Mouse (Mus musculus): ENCODE measurements around the gene Pik3cd. TPM values are rescaled to one million over a fixed set of nuclear protein-coding genes. Genes with fewer than 3 reads are reported as not detected.

The Pik3cd gene
- total RNA-seq, 2 experiments from 2014 or later, result 21.2 to 25.0 TPM

DNA sequence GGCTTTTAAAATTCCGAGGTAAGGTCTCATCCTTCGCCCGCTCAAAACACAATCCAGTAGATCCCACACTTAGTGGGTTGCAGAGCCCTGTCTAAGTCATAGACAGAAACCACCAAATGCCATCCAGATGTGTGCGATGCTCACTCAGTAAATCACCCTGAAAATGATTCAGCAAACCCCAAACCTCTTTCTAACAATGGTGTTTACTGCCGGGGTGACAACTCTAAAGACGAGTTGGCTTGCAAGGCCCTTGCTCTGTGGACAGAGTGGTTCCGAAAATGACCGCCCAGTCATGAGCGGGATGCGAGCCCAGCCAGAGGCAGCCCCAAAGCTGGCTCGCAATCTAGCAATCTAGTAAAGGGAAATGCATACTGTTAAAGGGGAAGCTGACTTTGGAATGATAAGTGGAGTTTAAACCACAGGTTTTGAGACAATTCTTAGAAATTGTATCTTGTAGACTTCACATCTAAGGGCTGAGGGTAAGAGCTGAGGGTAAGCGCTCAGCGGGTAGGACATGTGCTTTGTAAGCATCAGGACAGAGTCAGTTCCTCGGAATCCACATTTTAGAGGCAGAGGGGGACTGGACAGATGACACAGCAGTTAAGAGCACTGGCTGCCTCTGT, 40.3 kb downstream of the Pik3cd start:
- intact Hi-C loops (cut with DNase I), result no loop called here
- DNase-seq (ENCODE audit: low spot score in 2 of 2), result no peak

DNA sequence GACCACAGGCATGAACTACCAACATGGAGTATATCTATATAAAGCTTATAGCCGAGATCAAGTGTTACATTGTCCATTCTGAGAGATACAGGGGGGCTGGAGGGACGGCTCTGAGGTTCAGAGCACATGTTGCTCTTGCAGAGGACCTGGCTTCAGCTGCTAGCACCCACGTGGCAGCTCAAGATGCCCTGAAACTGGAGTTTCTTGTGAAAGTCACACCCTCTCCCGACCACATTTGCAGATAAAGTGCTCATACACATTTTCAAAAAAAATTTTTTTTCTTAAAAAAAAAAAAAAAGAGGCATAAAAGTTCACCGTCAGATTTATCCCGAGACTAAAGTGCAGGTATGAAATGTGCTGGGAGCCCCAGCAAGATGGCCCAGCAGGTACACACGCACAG, 41.8 kb downstream of the Pik3cd start:
- DNase-seq (ENCODE audit: low spot score in 2 of 2), result no peak
- intact Hi-C loops (cut with DNase I), result no loop called here

DNA sequence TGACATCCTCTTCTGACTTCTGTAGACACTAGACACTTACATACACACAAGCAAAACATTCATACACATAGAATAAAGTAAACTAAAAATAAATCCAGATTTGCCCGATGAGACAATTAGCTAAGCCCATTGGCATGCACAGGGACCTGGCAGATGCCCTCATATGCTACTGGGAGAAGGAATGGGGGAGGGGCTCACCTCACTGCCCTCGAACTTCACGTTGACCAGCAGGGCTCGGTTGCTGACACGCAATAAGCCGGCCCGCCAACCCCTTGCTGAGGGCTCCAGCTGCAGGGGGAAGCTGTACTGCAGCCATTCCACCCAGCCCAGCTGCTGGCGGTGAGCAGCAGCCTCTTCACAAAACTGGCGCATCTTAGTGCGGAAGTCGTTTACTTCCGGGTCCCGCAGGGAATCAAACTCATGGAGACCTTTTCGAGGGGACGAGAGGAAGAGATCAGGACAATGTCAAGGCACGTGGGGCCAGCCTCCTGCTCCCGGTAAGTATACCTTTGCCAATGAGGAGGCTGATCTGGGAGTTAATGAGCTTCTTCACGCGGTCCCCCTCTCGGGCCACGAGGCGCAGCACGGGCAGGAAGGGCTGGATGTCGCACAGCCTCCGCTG, 42.8 kb downstream of the Pik3cd start:
- intact Hi-C loops (cut with DNase I), result no loop called here
- DNase-seq (ENCODE audit: low spot score in 2 of 2), result no peak

DNA sequence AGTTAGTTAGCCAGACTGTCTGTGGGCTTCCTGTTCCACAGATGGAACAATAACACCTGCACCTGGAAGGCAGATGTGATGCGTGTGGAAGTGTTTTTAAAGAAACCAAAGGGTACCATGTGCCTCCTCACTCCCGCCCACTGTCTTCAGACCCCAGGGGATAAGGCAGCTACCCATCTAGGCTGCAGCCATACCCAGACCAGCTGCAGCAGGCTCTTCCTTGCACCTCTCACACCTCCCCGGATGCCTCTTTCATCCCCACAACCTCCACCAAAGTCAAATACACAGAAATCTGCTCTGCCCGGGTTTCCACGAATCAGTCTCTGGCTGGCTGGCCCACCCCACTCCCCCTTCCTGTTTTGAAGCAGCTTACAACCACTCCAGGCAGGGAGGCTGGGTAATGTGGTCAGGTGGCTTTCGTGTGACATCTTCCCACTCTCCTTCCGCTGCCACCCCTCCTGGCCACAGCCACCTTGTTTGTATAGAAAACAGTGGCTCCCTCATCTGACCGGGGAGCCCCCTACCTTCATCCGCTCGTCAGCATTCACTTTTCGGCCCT, 44.4 kb downstream of the Pik3cd start:
- DNase-seq (ENCODE audit: low spot score in 2 of 2), result no peak
- intact Hi-C loops (cut with DNase I), result no loop called here

DNA sequence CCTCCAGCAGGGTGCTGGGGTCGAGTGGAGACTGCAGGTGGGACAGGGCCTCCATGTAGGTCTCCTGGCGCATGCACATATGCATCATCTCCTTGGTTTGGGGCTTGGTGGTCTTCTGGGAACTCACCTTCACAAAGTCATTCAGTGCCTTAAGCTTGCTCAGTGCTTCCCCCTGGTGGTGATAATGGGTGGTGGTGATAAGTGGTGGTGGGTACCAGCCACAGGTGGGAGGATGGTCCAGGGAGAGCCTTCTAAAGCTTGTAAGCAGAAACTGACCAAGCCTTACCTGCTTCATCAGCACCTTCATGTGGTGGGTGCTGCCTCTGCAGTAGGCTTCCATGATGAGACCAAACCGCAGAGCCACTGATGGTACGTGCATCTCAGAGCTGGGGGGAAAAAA, 48.1 kb downstream of the Pik3cd start:
- DNase-seq (ENCODE audit: low spot score in 2 of 2), result peak; percentile 51 to 70
- intact Hi-C loops (cut with DNase I), result loop anchor here (5.0 kb wide), 1 partner anchor 58 kb away; no protein-coding TSS in a partner anchor

DNA sequence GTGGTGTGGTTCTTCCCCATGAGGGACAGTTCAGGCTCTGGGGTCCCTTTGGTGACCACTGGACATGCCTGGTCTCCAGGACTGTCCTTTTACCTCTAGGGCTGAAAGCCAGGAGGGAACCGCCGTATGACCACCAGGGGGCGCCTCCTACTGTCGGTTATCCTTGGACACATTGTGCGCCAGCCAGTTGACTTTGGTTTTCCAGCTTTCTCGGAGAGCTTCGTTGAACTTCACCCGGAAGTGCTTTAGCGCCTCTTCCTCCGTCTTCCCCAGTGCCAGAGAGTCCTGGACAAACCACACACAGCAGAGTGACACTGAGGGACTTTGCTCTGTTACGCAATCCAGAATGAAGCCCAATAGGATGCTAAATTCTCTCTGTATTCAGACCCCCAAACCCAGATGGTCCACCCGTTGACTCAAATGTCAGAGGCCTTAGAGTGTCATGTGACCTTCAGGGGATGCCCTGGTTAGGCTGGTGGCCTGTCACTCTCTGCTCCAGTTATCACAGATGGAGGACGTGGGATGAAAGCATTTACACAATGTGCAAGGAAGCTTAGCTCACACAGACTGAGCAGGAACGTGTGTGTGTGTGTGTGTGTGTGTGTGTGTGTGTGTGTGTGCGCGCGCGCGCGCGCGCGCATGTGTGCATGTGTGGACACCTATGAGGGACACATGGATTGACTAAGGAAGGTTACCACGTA, 51.7 kb downstream of the Pik3cd start:
- peak; percentile 78 to 89 for DNase-seq (ENCODE audit: low spot score in 2 of 2)
- intact Hi-C loops (cut with DNase I), result loop anchor here (5.0 kb wide), 1 partner anchor 62 kb away; no protein-coding TSS in a partner anchor

DNA sequence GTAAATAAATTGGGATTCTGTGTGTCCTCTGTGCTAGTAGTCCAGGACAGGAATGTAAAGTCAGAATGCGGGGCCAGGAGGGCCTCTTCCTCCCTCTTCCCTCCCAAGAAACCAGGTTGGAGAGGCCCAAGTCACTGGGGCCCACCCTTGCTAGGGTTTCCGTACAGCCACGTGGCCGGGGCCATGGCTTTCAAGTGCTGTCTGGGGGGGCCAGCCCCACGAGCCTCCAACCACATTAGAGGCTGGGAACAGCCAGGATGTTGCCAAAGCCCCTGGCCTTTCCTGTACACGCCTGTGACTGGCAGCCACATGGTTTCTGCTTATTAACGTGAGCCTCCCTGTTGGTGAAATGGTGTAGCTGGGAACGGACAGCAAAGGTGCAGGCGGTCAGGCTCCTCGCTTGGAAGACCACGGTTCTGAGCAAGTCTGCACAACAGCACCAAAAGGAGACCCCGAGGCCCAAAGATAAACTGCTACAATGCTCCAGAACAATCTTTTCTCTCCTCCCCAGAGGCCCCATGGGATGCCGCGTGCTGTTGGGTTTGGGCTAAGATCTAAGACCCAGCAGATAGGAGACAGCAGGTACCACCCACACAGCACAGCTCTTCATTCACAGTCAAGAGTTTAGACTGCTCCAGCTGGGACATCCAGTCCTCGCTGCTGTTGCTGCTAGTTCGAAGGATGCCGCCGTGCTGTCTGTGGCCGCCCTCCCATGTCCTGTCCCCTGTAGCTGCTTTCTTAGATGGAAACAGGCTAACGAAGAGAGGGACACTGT, 54.2 kb downstream of the Pik3cd start:
- intact Hi-C loops (cut with DNase I), result no loop called here

DNA sequence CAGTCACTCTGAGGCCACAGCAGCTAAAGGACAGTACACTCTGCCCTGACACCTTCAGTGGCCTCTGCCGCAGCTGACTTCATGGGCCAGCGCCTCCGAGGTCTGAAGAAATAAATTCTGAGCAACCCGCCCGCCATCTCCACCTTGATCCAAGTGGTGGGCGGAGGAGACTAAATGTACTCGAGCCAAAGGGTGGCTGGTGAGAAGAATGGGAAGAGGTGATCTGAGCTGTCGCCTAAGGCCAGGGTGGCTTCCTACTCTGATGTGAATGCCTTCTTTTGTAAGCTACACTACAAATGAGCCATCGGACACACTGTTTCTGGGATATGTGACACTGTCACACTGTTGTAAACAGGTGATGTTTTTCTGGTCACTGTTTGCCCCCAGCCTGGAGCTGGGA, 56.6 kb downstream of the Pik3cd start:
- intact Hi-C loops (cut with DNase I), result no loop called here
- DNase-seq (ENCODE audit: low spot score in 2 of 2), result no peak

More for the DNA sequence above, 54.2 kb downstream of the Pik3cd start:
- peak in 1 of 2 experiments; percentile 80 for DNase-seq (ENCODE audit: low spot score in 2 of 2)

DNA sequence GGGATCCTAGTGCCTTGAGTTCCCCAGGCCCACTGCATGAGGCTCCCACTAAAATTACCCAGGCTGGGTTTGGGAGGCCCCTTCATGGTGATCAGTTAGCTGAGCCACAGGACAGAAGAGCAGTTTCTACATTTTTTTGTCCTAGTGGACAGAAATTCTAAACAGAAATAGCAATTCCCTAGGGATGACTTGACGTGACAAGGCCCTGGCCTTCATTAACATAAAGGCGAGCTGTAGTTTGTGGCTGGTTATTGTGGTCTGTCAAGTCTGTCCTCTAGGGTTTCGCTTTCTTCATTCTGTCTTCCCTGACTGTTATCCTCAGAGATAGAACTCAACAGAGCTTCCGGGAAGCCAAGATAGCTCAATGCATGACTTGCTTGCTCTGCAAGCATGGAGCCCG, 60.4 kb downstream of the Pik3cd start:
- no peak for DNase-seq (ENCODE audit: low spot score in 2 of 2)
- intact Hi-C loops (cut with DNase I), result no loop called here

DNA sequence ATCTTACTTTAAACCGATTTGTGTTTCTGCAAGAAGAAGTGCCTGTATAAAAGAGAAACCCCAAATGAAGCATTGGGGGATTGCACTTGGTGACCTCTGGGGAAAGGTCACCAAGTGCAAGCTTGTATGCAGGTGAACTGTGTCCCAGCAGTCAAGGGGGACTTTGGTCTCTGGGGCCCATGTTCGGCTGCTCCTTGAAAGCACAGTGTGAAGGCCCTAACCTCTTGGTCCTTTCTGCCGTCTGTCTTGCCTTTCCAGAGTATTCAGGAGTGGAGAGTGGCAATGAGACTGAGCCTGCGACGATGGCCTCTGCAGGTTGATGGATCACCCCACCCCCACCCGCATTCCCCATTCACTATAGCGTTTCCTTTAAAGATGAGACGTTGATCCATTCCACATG, 61.0 kb downstream of the Pik3cd start:
- intact Hi-C loops (cut with DNase I), result no loop called here
- no peak for DNase-seq (ENCODE audit: low spot score in 2 of 2)

DNA sequence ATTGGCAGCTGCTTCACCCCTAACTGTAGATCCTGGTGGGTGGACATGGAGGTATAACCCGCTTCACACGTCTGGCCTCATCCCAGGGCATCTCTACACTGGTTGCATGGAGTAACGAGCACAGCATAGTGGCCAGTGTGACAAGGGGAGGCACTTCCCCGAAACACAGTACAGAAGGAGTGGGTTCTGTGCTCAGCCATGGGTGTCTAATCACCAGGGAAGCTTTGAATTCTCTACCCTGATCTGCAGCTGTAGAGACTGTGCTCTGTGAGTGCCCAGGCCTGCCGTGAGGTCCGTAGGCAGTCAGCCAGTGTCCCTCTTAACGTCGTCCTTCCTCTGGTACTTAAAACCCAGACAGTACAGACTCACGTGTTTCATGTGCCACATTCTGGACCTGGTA, 61.5 kb downstream of the Pik3cd start:
- intact Hi-C loops (cut with DNase I), result no loop called here
- no peak for DNase-seq (ENCODE audit: low spot score in 2 of 2)

DNA sequence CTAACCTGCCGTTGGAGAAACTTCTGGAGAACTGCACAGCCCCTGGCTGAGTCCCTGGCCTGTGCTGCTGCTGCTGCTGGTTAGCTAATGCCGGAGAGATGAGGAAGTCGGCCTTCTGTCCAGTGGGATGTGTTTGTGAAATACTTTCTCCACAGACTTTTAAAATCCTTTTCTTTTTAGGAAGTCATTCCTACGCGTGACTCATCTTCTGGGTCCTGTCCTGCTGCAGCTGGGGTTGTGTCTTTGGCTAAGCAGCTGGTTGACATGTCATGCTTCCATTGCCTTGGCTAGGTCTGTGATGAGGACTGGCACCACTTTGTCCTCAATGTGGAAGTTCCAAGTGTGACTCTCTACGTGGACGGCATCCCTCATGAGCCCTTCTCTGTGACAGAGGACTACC, 64.4 kb downstream of the Pik3cd start:
- no peak for DNase-seq (ENCODE audit: low spot score in 2 of 2)
- intact Hi-C loops (cut with DNase I), result no loop called here

DNA sequence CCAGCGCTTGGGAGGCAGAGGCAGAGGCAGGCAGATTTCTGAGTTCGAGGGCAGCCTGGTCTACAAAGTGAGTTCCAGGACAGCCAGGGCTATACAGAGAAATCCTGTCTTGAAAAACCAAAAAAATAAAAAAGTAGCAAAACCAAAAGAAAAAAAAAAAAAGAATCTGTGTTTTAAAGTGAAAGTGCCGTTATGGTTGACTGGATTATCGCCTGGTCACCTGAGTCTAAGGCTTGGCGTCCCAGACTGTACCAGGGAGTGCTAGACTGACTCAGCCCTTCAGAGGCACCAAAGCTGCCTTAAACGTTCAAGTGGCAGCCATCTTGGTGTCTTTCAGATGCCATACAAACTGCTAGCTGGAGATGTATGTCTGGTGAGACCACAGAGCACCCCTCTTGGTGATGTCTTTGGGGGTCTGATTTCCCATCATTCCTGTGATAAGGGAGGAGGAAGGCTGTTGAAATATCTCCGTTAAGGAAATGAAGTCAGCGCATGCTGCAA, 66.4 kb downstream of the Pik3cd start:
- intact Hi-C loops (cut with DNase I), result no loop called here
- DNase-seq (ENCODE audit: low spot score in 2 of 2), result no peak

DNA sequence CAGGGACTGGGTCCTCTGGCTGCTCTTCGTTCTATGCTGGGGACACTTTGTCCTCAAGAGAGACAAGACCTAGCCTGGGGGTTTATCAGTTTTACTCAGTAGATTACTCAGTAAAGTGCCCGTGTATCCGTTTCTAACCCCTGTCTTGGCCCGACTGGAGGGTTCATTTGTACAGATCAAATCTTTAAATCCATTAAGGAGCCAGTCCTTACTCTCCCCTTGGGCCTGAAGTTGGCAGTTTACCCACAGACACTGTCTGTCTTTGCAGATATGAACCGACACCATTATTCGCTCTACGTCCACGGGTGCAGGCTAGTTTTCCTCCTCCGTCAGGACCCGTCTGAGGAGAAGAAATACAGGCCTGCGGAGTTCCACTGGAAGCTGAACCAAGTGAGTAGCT, 67.4 kb downstream of the Pik3cd start:
- intact Hi-C loops (cut with DNase I), result no loop called here
- no peak for DNase-seq (ENCODE audit: low spot score in 2 of 2)

DNA sequence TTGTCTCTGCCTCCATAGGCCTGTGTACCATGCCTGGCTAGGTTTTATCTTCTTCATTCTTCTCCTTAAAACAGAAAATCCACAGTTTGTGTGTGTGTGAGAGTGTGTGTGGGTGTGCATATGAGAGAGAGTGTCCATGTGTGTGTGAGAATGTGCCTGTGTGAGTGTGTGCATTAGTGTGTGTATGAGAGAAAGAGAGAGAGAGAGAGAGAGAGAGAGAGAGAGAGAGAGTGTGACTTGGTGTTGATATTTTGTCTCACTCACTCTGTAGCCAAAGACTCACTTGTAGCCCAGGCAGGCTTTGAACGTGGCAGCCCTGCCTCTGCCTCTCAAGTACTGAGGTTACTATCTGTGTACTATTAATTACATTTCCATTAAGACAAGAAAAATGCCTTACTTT, 68.2 kb downstream of the Pik3cd start:
- DNase-seq (ENCODE audit: low spot score in 2 of 2), result no peak
- intact Hi-C loops (cut with DNase I), result no loop called here

DNA sequence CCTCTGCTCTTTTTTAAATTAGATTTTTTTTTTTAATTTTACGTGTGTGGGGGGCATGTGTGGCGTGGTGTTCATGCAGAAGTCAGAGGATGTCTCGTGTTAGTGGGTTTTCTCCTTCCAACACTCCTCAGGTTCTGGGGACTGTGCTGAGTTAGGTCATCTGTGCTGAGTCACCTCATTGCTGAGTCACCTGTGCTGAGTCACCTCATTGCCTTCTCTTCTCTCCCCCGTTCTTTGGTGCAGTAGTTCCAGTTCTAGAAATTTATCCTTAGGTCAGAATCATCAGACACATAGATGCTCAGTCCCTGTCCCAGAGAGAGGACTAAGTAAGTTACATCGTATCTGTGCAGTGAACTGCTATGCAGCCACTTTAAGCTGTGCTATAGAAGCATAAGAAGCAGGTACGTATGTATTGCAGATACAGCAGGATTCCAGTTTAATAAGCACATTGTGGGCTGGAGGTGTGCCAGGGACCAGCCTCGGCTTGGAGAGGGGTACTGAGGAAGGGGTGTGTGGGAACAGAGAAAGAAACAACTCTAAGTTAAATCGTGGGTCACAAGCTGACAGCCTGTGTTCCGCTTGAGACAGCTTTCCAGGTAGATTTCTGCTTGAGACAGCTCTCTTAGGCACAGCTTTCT, 69.6 kb downstream of the Pik3cd start:
- intact Hi-C loops (cut with DNase I), result no loop called here
- DNase-seq (ENCODE audit: low spot score in 2 of 2), result no peak

DNA sequence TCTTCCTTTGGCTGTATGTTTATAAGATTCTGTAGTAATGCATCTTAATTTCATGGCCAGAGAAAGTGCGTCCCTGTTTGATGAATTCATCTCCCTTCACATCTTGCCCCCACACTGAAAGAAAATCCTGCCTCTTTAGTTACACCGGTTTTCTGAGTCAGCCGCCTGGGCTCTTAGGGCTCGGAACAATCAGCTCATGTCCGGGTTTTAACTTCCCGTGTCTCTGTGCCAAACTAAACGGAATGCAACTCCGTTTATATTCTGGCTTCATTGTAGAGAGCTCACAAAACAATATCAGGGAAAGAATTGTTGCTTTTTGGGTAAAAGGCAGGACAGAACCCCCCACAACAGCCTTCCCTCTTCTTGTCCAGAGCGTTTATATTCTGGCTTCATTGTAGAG, 73.6 kb downstream of the Pik3cd start:
- intact Hi-C loops (cut with DNase I), result loop anchor here (5.0 kb wide), 1 partner anchor 77 kb away; no protein-coding TSS in a partner anchor

DNA sequence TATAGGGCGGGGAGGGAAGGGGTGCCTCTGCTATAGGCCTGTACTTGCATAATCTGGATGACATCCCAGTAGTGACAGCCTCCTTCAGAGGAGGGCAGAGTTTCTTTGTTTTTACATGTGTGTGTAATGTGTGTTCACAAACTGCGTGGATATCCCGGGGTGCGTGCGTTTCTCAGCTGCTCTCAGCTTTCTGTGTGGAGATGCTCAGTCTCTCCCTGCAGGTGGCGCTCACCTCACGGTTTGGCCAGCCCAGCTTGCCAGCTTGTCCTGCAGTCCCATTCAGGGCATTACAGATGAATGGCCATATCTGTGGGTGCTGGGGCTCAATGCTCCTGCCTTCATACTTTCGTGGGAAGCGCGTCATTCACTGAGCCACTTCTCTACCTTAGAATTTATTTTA, 74.0 kb downstream of the Pik3cd start:
- intact Hi-C loops (cut with DNase I), result loop anchor here (5.0 kb wide), 1 partner anchor 76 kb away; no protein-coding TSS in a partner anchor
- DNase-seq (ENCODE audit: low spot score in 2 of 2), result peak; percentile 60 to 68

More for the DNA sequence above, 73.6 kb downstream of the Pik3cd start:
- no peak for DNase-seq (ENCODE audit: low spot score in 2 of 2)

DNA sequence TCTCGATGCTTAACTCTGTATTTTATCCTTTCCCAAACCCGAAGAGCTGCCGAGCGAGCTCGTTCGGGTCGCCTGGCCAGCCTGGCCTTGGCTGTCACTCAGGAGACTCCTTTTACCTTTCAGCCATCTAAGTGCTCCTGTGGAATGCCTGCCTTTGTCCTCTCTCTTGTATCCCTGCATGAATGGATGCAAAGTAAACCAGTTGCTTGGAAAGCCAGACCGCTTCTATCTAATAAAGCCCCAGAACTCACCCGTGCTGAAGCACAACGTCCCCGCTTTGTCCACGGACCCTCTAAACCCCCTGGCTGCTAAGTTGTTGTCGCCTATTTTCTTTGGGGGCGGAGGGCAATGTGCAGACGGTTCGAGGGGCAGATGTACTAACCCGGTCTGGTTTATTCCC, 75.6 kb downstream of the Pik3cd start:
- intact Hi-C loops (cut with DNase I), result loop anchor here (5.0 kb wide), 1 partner anchor 75 kb away; no protein-coding TSS in a partner anchor
- DNase-seq (ENCODE audit: low spot score in 2 of 2), result no peak

Data from left cerebral cortex, postnatal 14 days (tissue).